Mouse (Mus musculus) embryo, embryonic 10.5 days (tissue): ENCODE results near the gene Id2.

Experiments used
- DNase-seq: peaks from one replicate; pipeline ENCODE4 v3.0.0-alpha.2; 2015; ENCODE audit warnings: low spot score

The Id2 gene

GRCm38 (mm10) chr12:25108865-25109264, 11.9 kb upstream of the Id2 start:
- DNase-seq: no peak

- no peak for DNase-seq
Observed at GRCm38 (mm10) chr12:25104541-25104940, 7.6 kb upstream of the Id2 start.

- DNase-seq: no peak
Observed at GRCm38 (mm10) chr12:25103911-25104310, 7.0 kb upstream of the Id2 start.

GRCm38 (mm10) chr12:25101389-25101788, 4.4 kb upstream of the Id2 start:
- peak; percentile 60 for DNase-seq

GRCm38 (mm10) chr12:25100411-25101217, 3.7 kb upstream of the Id2 start:
- DNase-seq: peak; percentile 85

- peak; percentile 75 for DNase-seq
Observed at GRCm38 (mm10) chr12:25099563-25100408, 2.8 kb upstream of the Id2 start.

GRCm38 (mm10) chr12:25099313-25099562, 2.3 kb upstream of the Id2 start:
- DNase-seq: peak; percentile 89

GRCm38 (mm10) chr12:25098561-25099312, 1.8 kb upstream of the Id2 start:
- DNase-seq: peak; percentile 96

- DNase-seq: no peak
Observed at GRCm38 (mm10) chr12:25098161-25098550, 1.2 kb upstream of the Id2 start.

- DNase-seq: peak; percentile 88
Observed at GRCm38 (mm10) chr12:25097210-25098160, 545 bp upstream of the Id2 start.

- DNase-seq: peak; percentile 72
Observed at GRCm38 (mm10) chr12:25096640-25097051, 294 bp downstream of the Id2 start.

- DNase-seq: peak; percentile 99
Observed at GRCm38 (mm10) chr12:25095974-25096639, 833 bp downstream of the Id2 start.

- no peak for DNase-seq
Observed at GRCm38 (mm10) chr12:25095538-25095937, 1.4 kb downstream of the Id2 start.

GRCm38 (mm10) chr12:25094621-25095521, 2.1 kb downstream of the Id2 start:
- peak; percentile 67 for DNase-seq

- DNase-seq: peak; percentile 51
Observed at GRCm38 (mm10) chr12:25093241-25093774, 3.6 kb downstream of the Id2 start.

GRCm38 (mm10) chr12:25092751-25093211, 4.2 kb downstream of the Id2 start:
- DNase-seq: peak; percentile 74

GRCm38 (mm10) chr12:25092027-25092704, 4.8 kb downstream of the Id2 start:
- DNase-seq: peak; percentile 92

GRCm38 (mm10) chr12:25089433-25089832, 7.5 kb downstream of the Id2 start:
- DNase-seq: no peak

- DNase-seq: no peak
Observed at GRCm38 (mm10) chr12:25086966-25087365, 10.0 kb downstream of the Id2 start.
